Mouse (Mus musculus) olfactory bulb, adult 2 months (tissue): Measurements from ENCODE around the gene Prss43.

Experiments used
- CTCF ChIP-seq: fragments of 200-500 bp; IDR thresholded peaks from 2 replicates; pipeline ENCODE4 v1.5.1; 2012; ENCODE audit warnings: low read depth, mild to moderate bottlenecking, low read length, moderate library complexity; ENCODE audit not compliant: insufficient read depth
- POLR2A ChIP-seq: fragments of 200-500 bp; IDR thresholded peaks from 2 replicates; pipeline ENCODE4 v1.6.1; 2012; ENCODE audit warnings: mild to moderate bottlenecking, low read depth, low read length, moderate library complexity; ENCODE audit not compliant: insufficient read depth

- TF ChIP-seq POLR2A (no peak), CTCF (no peak)
These were observed 6.5 kb downstream of the Prss43 start for GRCm38 (mm10) chr9:110833021-110833420.
